Mouse (Mus musculus) liver, postnatal 0 days (tissue): Measurements from ENCODE around the gene Mgp.

Experiments
- CTCF ChIP-seq: sonication (generic); IDR thresholded peaks from 2 replicates; pipeline ENCODE4 v1.5.1; 2016; ENCODE audit warnings: antibody characterized with exemption, low read depth
- EP300 ChIP-seq: IDR thresholded peaks from 2 replicates; pipeline ENCODE4 v1.6.1; 2016; ENCODE audit warnings: antibody characterized with exemption, low read depth, mild to moderate bottlenecking

- no peak for TF ChIP-seq CTCF
- no peak for TF ChIP-seq EP300
These were observed 40.2 kb upstream of the Mgp start for GRCm38 (mm10) chr6:136915721-136916395.
